Mouse (Mus musculus): Measurements from ENCODE around the gene Krt77.

- no peak for TF ChIP-seq GATA1 (IDR thresholded peaks at IDR 0.05; ENCODE audit: borderline replicate concordance, low read length)
- TF ChIP-seq FLI1 (IDR thresholded peaks at IDR 0.05; ENCODE audit: low read length) = no peak
Measured at GRCm38 (mm10) chr15:101869431-101869830, at the start of gene Krt77.

Data from megakaryocyte, embryonic 14.5 days (primary cell).